Mouse (Mus musculus): ENCODE results near the gene Amot. TPM values are rescaled to one million over a fixed set of nuclear protein-coding genes. Genes with fewer than 3 reads are reported as not detected.

Gene Amot
- polyA plus RNA-seq, 1 experiment from 2014 or later = 10.4 TPM

- DNase-seq (no peak), ATAC-seq (ENCODE audit: insufficient read depth) (no peak)
- no peak overlapping the region for H3K4me2 ChIP-seq
- no peaks in the 10 kb centered on the region for H3K9me3 ChIP-seq (ENCODE audit: low read depth, low read length)
- no peak overlapping the region for H3K9ac ChIP-seq
- H3K36me3 ChIP-seq (ENCODE audit: insufficient read depth) = no peaks in the 10 kb centered on the region
- no peaks in the 10 kb centered on the region for H3K4me1 ChIP-seq (ENCODE audit: insufficient read depth)
- H3K4me3 ChIP-seq (ENCODE audit: low read depth, low read length) = no peak overlapping the region
- WGBS = 39% methylated on average over 10 of the region's 10 CpGs
- TF ChIP-seq CTCF (IDR thresholded peaks at IDR 0.05; ENCODE audit: low read depth) = no peak
- H3K27ac ChIP-seq (ENCODE audit: low read depth) = no peak overlapping the region
- H3K27me3 ChIP-seq (ENCODE audit: insufficient read depth, low read length) = no peaks in the 10 kb centered on the region
These were observed 11.5 kb upstream of the Amot start for GRCm38 (mm10) chrX:145516322-145517066.

DNA sequence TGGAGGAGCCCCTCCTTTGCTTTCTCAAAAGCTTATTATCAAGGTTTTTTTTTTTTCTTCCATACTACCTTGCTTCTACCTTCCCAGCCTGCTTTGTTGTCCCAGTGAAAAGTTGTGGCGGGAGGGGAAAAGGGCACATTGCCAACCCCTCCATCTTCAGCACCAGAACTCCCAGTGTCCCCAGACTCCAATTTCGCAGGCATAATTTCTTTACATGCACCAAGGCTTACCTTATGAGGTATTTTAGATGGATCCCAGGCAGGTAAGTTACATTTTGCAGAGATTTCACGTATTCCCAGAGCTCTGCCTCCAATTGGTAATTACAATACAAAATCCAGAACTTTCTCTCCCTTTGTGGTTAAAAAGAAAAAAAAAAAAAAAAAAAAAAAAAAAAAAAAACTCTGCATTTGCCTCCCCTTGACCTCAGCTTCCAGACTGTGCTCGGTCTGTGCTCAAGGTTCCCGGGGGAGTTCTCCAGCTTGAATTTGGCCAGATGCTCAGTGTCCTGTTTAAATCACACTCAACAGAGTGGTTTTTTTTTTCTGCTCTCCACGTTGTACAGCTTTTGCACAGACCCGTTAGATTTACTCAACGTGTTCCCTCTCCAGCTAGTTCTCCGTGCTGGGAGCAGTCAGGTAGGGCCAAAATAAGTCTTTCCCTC is 10.6 kb upstream of the Amot start:
- Histone ChIP-seq H3K27ac (ENCODE audit: low read depth) (no peak overlapping the region), H3K27me3 (ENCODE audit: insufficient read depth, low read length) (no peaks in the 10 kb centered on the region), H3K9ac (no peak overlapping the region), H3K36me3 (ENCODE audit: insufficient read depth) (no peaks in the 10 kb centered on the region), H3K4me2 (no peak overlapping the region), H3K9me3 (ENCODE audit: low read depth, low read length) (no peaks in the 10 kb centered on the region), H3K4me1 (ENCODE audit: insufficient read depth) (no peaks in the 10 kb centered on the region), H3K4me3 (ENCODE audit: low read depth, low read length) (no peak overlapping the region)
- 37% methylated on average over 9 of the region's 9 CpGs for WGBS
- ATAC-seq (ENCODE audit: insufficient read depth) (no peak), DNase-seq (peak; percentile 13)
- no peak for TF ChIP-seq CTCF (IDR thresholded peaks at IDR 0.05; ENCODE audit: low read depth)

DNA sequence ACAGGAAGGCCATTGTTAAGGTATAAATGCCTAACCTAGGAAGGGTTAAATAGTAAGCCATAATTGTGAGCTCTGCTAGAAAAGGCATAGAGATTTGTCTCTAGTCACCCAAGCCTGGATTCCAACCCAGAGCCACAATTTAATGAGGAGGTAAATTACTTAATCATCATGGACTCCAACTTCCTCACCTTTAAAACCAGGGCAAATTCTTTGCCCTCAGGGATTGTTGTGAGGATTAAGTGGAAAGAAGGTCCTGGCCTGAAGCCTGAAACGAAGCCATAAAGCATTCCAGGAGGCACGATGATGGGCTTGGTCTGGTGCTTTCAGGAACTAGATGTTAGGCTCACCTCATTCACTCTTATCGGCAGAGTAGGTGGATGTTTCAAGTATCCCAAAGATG is 5.7 kb upstream of the Amot start:
- Histone ChIP-seq H3K9me3 (ENCODE audit: low read depth, low read length) (no peaks in the 10 kb centered on the region), H3K27ac (ENCODE audit: low read depth) (no peak overlapping the region), H3K4me3 (ENCODE audit: low read depth, low read length) (no peak overlapping the region), H3K9ac (no peak overlapping the region), H3K36me3 (ENCODE audit: insufficient read depth) (no peaks in the 10 kb centered on the region), H3K4me2 (no peak overlapping the region), H3K27me3 (ENCODE audit: insufficient read depth, low read length) (no peaks in the 10 kb centered on the region), H3K4me1 (ENCODE audit: insufficient read depth) (no peaks in the 10 kb centered on the region)
- WGBS = 60% methylated on average over 3 of the region's 3 CpGs
- no peak for TF ChIP-seq CTCF (IDR thresholded peaks at IDR 0.05; ENCODE audit: low read depth)
- ATAC-seq (ENCODE audit: insufficient read depth) = no peak
- DNase-seq = no peak

DNA sequence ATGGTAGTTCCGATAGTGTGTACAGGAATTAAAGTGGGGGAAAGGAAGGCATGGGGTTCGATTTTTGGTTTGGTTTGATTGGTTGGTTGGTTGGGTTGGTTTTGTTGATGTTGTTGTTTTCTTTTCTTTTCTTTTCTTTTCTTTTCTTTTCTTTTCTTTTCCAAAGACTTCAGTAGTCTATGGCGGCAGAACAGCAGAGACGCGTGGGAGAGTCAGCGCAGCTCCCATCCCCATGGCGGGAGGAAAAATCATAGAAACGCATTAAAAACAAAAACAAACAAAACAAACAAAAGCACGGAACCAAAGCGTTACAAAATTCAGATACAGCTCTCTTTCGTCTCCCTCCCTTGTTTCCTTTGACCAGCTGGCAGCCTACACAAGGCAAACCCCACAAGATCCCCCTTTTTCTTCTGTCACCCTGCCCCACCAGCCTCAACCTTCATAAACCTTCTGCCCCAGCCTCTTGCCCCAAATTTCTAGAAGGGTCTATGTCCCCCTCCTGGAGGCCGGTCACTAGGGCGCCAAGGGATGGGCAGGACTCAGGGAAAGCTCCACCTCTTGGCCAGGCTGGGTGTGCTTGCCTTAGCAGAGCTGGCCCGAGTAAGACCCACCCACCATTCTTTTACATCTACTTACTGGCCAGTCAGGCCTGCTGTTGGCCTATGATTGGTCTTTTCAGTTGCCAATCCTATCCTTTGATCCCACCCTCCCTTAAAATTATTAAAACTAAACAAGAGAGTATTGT is 648 bp upstream of the Amot start:
- H3K4me1 ChIP-seq (ENCODE audit: insufficient read depth) = no peaks in the 10 kb centered on the region
- peak; percentile 45 for TF ChIP-seq CTCF (IDR thresholded peaks at IDR 0.05; ENCODE audit: low read depth)
- peak overlapping the region; percentile 82 for H3K27ac ChIP-seq (ENCODE audit: low read depth)
- peak overlapping the region; percentile 64 for H3K4me2 ChIP-seq
- H3K36me3 ChIP-seq (ENCODE audit: insufficient read depth) = no peaks in the 10 kb centered on the region
- ATAC-seq (ENCODE audit: insufficient read depth) = peak; percentile 97
- peak; percentile 88 for DNase-seq
- H3K27me3 ChIP-seq (ENCODE audit: insufficient read depth, low read length) = no peaks in the 10 kb centered on the region
- peak overlapping the region; percentile 51 for H3K4me3 ChIP-seq (ENCODE audit: low read depth, low read length)
- peak overlapping the region; percentile 43 for H3K9ac ChIP-seq
- 13% methylated on average over 14 of the region's 14 CpGs for WGBS
- H3K9me3 ChIP-seq (ENCODE audit: low read depth, low read length) = no peaks in the 10 kb centered on the region

- Histone ChIP-seq H3K4me3 (ENCODE audit: low read depth, low read length) (no peak overlapping the region), H3K9ac (no peak overlapping the region), H3K36me3 (ENCODE audit: insufficient read depth) (no peaks in the 10 kb centered on the region), H3K4me2 (no peak overlapping the region), H3K27ac (ENCODE audit: low read depth) (no peak overlapping the region), H3K4me1 (ENCODE audit: insufficient read depth) (no peaks in the 10 kb centered on the region), H3K9me3 (ENCODE audit: low read depth, low read length) (no peaks in the 10 kb centered on the region), H3K27me3 (ENCODE audit: insufficient read depth, low read length) (no peaks in the 10 kb centered on the region)
- DNase-seq = no peak
- no peak for ATAC-seq (ENCODE audit: insufficient read depth)
- TF ChIP-seq CTCF (IDR thresholded peaks at IDR 0.05; ENCODE audit: low read depth) = no peak
- 67% methylated on average over 8 of the region's 8 CpGs for WGBS
These were observed 3.2 kb downstream of the Amot start for GRCm38 (mm10) chrX:145501666-145502355.

DNA sequence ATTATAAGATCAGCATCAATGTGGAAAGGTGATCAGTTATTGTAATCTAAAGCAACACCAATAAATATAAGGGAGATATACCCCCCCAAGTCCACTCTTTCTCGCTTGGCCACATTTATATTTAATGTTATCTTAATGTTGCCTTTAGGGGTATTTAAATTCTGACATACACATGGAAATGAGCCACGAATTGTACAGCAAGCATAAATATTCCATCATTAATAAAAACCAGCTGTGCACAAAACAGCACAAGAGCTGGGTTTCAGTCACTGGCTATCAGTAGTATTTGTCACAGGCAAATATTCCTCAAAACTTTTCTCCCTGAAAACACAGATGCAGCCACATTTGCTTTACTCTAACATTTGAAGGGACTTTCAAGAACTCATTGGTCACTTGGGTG is 5.9 kb downstream of the Amot start:
- 52% methylated on average over 2 of the region's 2 CpGs for whole genome bisulfite sequencing
- Histone ChIP-seq H3K27me3 (ENCODE audit: insufficient read depth, low read length) (no peaks in the 10 kb centered on the region), H3K4me1 (ENCODE audit: insufficient read depth) (no peaks in the 10 kb centered on the region), H3K9me3 (ENCODE audit: low read depth, low read length) (no peaks in the 10 kb centered on the region), H3K4me3 (ENCODE audit: low read depth, low read length) (no peak overlapping the region), H3K4me2 (no peak overlapping the region), H3K36me3 (ENCODE audit: insufficient read depth) (no peaks in the 10 kb centered on the region), H3K9ac (no peak overlapping the region), H3K27ac (ENCODE audit: low read depth) (no peak overlapping the region)
- peak; percentile 47; the same call in 1 of the 2 replicates for ATAC-seq (ENCODE audit: insufficient read depth)
- peak; percentile 33 for DNase-seq
- no peak for TF ChIP-seq CTCF (IDR thresholded peaks at IDR 0.05; ENCODE audit: low read depth)

Data from lung, embryonic 14.5 days (tissue).